Mouse (Mus musculus) c-Kit-positive CD71-positive TER-119-positive erythroid progenitor cells, embryonic 14.5 days (primary cell): ENCODE data around the gene Ryr2.

Experiments
- DNase-seq: peaks from one replicate; pipeline ENCODE4 v3.0.0-alpha.2; 2013; ENCODE audit warnings: low spot score

The Ryr2 gene

GRCm38 (mm10) chr13:12094569-12094968, 12.2 kb downstream of the Ryr2 start:
- DNase-seq: no peak

- DNase-seq: no peak
Observed at GRCm38 (mm10) chr13:12093146-12093545, 13.6 kb downstream of the Ryr2 start.

- DNase-seq: no peak
Observed at GRCm38 (mm10) chr13:12092379-12093107, 14.2 kb downstream of the Ryr2 start.

- no peak for DNase-seq
Observed at GRCm38 (mm10) chr13:12084112-12084475, 22.7 kb downstream of the Ryr2 start.

GRCm38 (mm10) chr13:12083443-12084111, 23.2 kb downstream of the Ryr2 start:
- DNase-seq: no peak

GRCm38 (mm10) chr13:12080590-12080989, 26.2 kb downstream of the Ryr2 start:
- no peak for DNase-seq

GRCm38 (mm10) chr13:12079536-12079935, 27.2 kb downstream of the Ryr2 start:
- no peak for DNase-seq

- no peak for DNase-seq
Observed at GRCm38 (mm10) chr13:12074897-12075296, 31.8 kb downstream of the Ryr2 start.

GRCm38 (mm10) chr13:12072571-12072970, 34.2 kb downstream of the Ryr2 start:
- no peak for DNase-seq

- no peak for DNase-seq
Observed at GRCm38 (mm10) chr13:12072112-12072511, 34.6 kb downstream of the Ryr2 start.

- no peak for DNase-seq
Observed at GRCm38 (mm10) chr13:12070157-12071129, 36.3 kb downstream of the Ryr2 start.

GRCm38 (mm10) chr13:12064576-12064975, 42.2 kb downstream of the Ryr2 start:
- DNase-seq: no peak

- DNase-seq: no peak
Observed at GRCm38 (mm10) chr13:12063561-12063960, 43.2 kb downstream of the Ryr2 start.

- no peak for DNase-seq
Observed at GRCm38 (mm10) chr13:12057357-12057771, 49.4 kb downstream of the Ryr2 start.

- DNase-seq: no peak
Observed at GRCm38 (mm10) chr13:12055913-12056312, 50.8 kb downstream of the Ryr2 start.

GRCm38 (mm10) chr13:12053910-12054309, 52.8 kb downstream of the Ryr2 start:
- no peak for DNase-seq

- no peak for DNase-seq
Observed at GRCm38 (mm10) chr13:12050809-12051208, 55.9 kb downstream of the Ryr2 start.

- no peak for DNase-seq
Observed at GRCm38 (mm10) chr13:12047059-12047458, 59.7 kb downstream of the Ryr2 start.

GRCm38 (mm10) chr13:12044751-12045150, 62.0 kb downstream of the Ryr2 start:
- no peak for DNase-seq

- no peak for DNase-seq
Observed at GRCm38 (mm10) chr13:12042891-12043491, 63.8 kb downstream of the Ryr2 start.

- no peak for DNase-seq
Observed at GRCm38 (mm10) chr13:12039967-12040366, 66.8 kb downstream of the Ryr2 start.

GRCm38 (mm10) chr13:12038676-12039075, 68.1 kb downstream of the Ryr2 start:
- no peak for DNase-seq
